Mouse (Mus musculus): ENCODE data around the gene Slc2a1. TPM values are rescaled to one million over a fixed set of nuclear protein-coding genes. Genes with fewer than 3 reads are reported as not detected.

The Slc2a1 gene
- polyA plus RNA-seq (2014; fragmentation: Nextera tagmentation; extraction: Ambion mirVana): 53.6 and 74.1 TPM in 2 replicates

- Histone ChIP-seq H3K36me3 (ENCODE audit: control insufficient read depth, insufficient read depth, low read length) (peaks cover 17% of the 10 kb centered on the region; the same call in 1 of the 2 replicates), H3K9ac (ENCODE audit: low read depth, low read length) (peak within 1 kb of the TSS; percentile 76), H3K4me3 (ENCODE audit: low read length) (peak within 1 kb of the TSS; percentile 67), H3K27me3 (ENCODE audit: control insufficient read depth, insufficient read depth, low read length) (no peaks in the 10 kb centered on the region), H3K4me2 (replicated peaks; ENCODE audit: low read depth, low read length) (peak within 1 kb of the TSS; percentile 60), H3K9me3 (ENCODE audit: control insufficient read depth, low read length) (no peaks in the 10 kb centered on the region), H3K4me1 (ENCODE audit: control insufficient read depth, insufficient read depth, low read length) (peaks cover 32% of the 10 kb centered on the region), H3K27ac (ENCODE audit: low read depth, low read length) (peak within 1 kb of the TSS; percentile 96)
- WGBS: under 1% methylated on average over 87 of the region's 88 CpGs
- peak; percentile 98 for ATAC-seq (ENCODE audit: low FRiP score, low TSS enrichment)
Measured at GRCm38 (mm10) chr4:119108495-119109408, at the start of gene Slc2a1. Gene Slc2a1, plus strand, starts transcription at chr4:119108711.

DNA sequence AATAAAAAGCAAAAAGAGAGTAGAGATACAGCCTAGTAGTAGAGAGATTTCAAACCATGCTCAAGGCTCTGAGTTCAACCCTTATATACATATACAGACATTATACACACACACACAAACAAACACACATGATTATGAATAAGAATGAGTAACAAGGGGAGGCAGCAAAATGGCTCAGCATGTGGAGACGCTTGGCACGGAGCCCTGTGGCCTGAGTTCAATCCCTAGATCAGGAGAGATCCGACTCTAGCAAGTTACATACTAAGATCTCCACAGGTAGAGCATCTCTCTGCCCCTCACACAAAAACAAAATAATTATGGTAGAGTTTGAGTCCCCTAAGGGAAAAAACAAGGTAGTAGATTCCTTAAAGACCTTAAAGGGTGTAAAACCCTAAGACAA lies 41.7 kb upstream of the Slc2a1 start:
- Histone ChIP-seq H3K4me1 (ENCODE audit: control insufficient read depth, insufficient read depth, low read length) (peaks cover 5% of the 10 kb centered on the region), H3K4me2 (replicated peaks; ENCODE audit: low read depth, low read length) (no peak overlapping the region), H3K4me3 (ENCODE audit: low read length) (no peak overlapping the region), H3K27me3 (ENCODE audit: control insufficient read depth, insufficient read depth, low read length) (peaks cover 4% of the 10 kb centered on the region; the same call in 1 of the 2 replicates), H3K27ac (ENCODE audit: low read depth, low read length) (no peak overlapping the region), H3K9me3 (ENCODE audit: control insufficient read depth, low read length) (no peaks in the 10 kb centered on the region), H3K9ac (ENCODE audit: low read depth, low read length) (no peak overlapping the region), H3K36me3 (ENCODE audit: control insufficient read depth, insufficient read depth, low read length) (no peaks in the 10 kb centered on the region)
- WGBS: 87% methylated on average over 3 of the region's 3 CpGs
- ATAC-seq (ENCODE audit: low FRiP score, low TSS enrichment): no peak

DNA sequence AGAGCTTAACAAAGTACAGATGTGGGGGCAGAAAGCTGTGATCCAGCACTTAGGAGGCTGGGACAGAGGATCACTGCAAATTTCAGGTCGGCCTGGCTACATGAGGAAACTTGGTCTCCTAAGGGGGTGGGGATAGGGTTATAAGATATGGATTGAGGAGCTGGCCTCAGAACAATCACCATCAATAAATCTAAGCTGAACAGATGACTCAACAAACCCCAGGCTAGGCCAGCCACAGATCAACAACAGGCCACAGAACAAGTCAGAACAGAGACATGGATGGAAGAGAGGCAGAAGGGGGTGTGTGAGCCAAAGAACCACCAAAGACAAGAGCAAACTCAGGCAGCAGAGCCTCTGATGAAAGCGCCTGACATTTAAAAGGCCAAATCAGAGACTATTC lies 41.3 kb upstream of the Slc2a1 start:
- Histone ChIP-seq H3K9ac (ENCODE audit: low read depth, low read length) (no peak overlapping the region), H3K27me3 (ENCODE audit: control insufficient read depth, insufficient read depth, low read length) (peaks cover 7% of the 10 kb centered on the region; the same call in 1 of the 2 replicates), H3K36me3 (ENCODE audit: control insufficient read depth, insufficient read depth, low read length) (no peaks in the 10 kb centered on the region), H3K9me3 (ENCODE audit: control insufficient read depth, low read length) (no peaks in the 10 kb centered on the region), H3K4me1 (ENCODE audit: control insufficient read depth, insufficient read depth, low read length) (peaks cover 9% of the 10 kb centered on the region), H3K4me3 (ENCODE audit: low read length) (no peak overlapping the region), H3K4me2 (replicated peaks; ENCODE audit: low read depth, low read length) (no peak overlapping the region), H3K27ac (ENCODE audit: low read depth, low read length) (no peak overlapping the region)
- 79% methylated on average over 2 of the region's 2 CpGs for WGBS
- no peak for ATAC-seq (ENCODE audit: low FRiP score, low TSS enrichment)

DNA sequence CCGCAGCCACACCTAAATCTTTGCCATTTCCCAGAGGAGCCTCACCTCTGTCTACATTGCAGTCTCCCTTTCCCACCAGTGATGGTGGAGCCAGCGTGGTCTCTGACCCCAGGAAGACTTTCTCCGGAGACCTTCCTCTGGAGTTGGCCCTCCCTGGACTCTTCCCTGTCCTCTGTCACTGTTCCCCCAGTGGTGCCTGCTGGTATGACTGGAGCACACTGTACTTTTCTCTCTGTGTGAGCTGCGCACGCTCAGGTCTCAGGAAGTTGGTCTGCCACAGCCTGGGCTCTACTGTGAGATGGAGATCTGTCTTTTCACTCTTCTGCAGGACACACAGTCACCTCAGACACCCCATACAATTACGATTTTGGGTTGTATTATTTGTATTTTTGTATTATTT lies 39.6 kb upstream of the Slc2a1 start:
- no peak overlapping the region for H3K27ac ChIP-seq (ENCODE audit: low read depth, low read length)
- H3K4me1 ChIP-seq (ENCODE audit: control insufficient read depth, insufficient read depth, low read length): peaks cover 18% of the 10 kb centered on the region
- WGBS: 75% methylated on average over 6 of the region's 6 CpGs
- no peak overlapping the region for H3K9ac ChIP-seq (ENCODE audit: low read depth, low read length)
- H3K4me3 ChIP-seq (ENCODE audit: low read length): no peak overlapping the region
- H3K27me3 ChIP-seq (ENCODE audit: control insufficient read depth, insufficient read depth, low read length): peaks cover 14% of the 10 kb centered on the region; the same call in 1 of the 2 replicates
- H3K9me3 ChIP-seq (ENCODE audit: control insufficient read depth, low read length): no peaks in the 10 kb centered on the region
- no peaks in the 10 kb centered on the region for H3K36me3 ChIP-seq (ENCODE audit: control insufficient read depth, insufficient read depth, low read length)
- ATAC-seq (ENCODE audit: low FRiP score, low TSS enrichment): no peak
- H3K4me2 ChIP-seq (replicated peaks; ENCODE audit: low read depth, low read length): no peak overlapping the region

GRCm38 (mm10) chr4:119070181-119070580 lies 38.3 kb upstream of the Slc2a1 start:
- 82% methylated on average over 1 of the region's 1 CpGs for WGBS
- H3K9me3 ChIP-seq (ENCODE audit: control insufficient read depth, low read length): no peaks in the 10 kb centered on the region
- H3K4me3 ChIP-seq (ENCODE audit: low read length): no peak overlapping the region

GRCm38 (mm10) chr4:119070959-119071647 lies 37.4 kb upstream of the Slc2a1 start:
- WGBS: 29% methylated on average over 16 of the region's 16 CpGs
- H3K9me3 ChIP-seq (ENCODE audit: control insufficient read depth, low read length): no peaks in the 10 kb centered on the region
- H3K27me3 ChIP-seq (ENCODE audit: control insufficient read depth, insufficient read depth, low read length): peaks cover 14% of the 10 kb centered on the region; the same call in 1 of the 2 replicates
- H3K36me3 ChIP-seq (ENCODE audit: control insufficient read depth, insufficient read depth, low read length): no peaks in the 10 kb centered on the region
- no peak overlapping the region for H3K4me3 ChIP-seq (ENCODE audit: low read length)
- H3K4me1 ChIP-seq (ENCODE audit: control insufficient read depth, insufficient read depth, low read length): peaks cover 18% of the 10 kb centered on the region
- no peak overlapping the region; the same call in 1 of the 2 replicates for H3K4me2 ChIP-seq (replicated peaks; ENCODE audit: low read depth, low read length)
- no peak overlapping the region for H3K9ac ChIP-seq (ENCODE audit: low read depth, low read length)
- no peak for ATAC-seq (ENCODE audit: low FRiP score, low TSS enrichment)
- H3K27ac ChIP-seq (ENCODE audit: low read depth, low read length): no peak overlapping the region

More at GRCm38 (mm10) chr4:119070181-119070580, 38.3 kb upstream of the Slc2a1 start:
- no peak overlapping the region for H3K4me2 ChIP-seq (replicated peaks; ENCODE audit: low read depth, low read length)
- peaks cover 14% of the 10 kb centered on the region; the same call in 1 of the 2 replicates for H3K27me3 ChIP-seq (ENCODE audit: control insufficient read depth, insufficient read depth, low read length)
- no peaks in the 10 kb centered on the region for H3K36me3 ChIP-seq (ENCODE audit: control insufficient read depth, insufficient read depth, low read length)
- peaks cover 18% of the 10 kb centered on the region for H3K4me1 ChIP-seq (ENCODE audit: control insufficient read depth, insufficient read depth, low read length)
- no peak overlapping the region for H3K27ac ChIP-seq (ENCODE audit: low read depth, low read length)
- H3K9ac ChIP-seq (ENCODE audit: low read depth, low read length): no peak overlapping the region
- ATAC-seq (ENCODE audit: low FRiP score, low TSS enrichment): no peak

DNA sequence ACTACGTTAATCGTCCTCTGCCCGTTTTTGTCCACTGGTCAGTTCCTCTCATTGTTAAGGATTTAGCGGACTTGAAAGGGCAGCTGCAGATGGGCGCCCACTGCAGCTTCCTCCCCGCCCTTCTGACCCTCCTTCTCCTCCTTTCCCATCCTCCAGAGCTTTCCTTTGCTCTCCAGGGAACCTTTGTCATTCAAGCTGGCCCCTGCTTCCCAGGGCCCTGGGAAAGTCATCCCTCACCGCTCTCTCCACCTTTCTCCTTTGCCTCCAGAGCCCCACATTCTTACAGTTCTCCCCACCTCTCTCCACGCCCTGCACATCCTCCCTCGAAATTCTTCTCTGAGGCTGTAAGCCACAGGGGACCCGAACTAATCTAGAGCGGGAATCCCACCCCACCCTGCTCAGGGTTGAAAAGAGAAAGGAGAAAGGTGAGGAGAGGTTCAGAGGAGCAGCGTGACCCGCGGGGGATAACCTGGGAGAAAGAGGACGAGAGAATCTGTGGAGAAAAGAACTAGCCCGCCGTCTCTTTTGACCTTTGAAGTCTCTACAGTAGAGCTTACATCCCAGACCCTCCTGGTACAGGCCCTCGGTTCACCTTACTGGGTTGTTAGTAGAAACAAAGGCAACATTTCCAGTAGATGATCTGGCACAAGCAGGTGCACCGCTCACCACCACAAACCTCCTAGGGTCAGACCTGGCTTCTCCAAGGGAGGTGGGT lies 36.7 kb upstream of the Slc2a1 start:
- Histone ChIP-seq H3K9ac (ENCODE audit: low read depth, low read length) (no peak overlapping the region; the same call in 1 of the 2 replicates), H3K4me1 (ENCODE audit: control insufficient read depth, insufficient read depth, low read length) (peaks cover 18% of the 10 kb centered on the region), H3K27ac (ENCODE audit: low read depth, low read length) (no peak overlapping the region), H3K4me2 (replicated peaks; ENCODE audit: low read depth, low read length) (no peak overlapping the region; the same call in 1 of the 2 replicates), H3K4me3 (ENCODE audit: low read length) (no peak overlapping the region), H3K9me3 (ENCODE audit: control insufficient read depth, low read length) (no peaks in the 10 kb centered on the region), H3K36me3 (ENCODE audit: control insufficient read depth, insufficient read depth, low read length) (no peaks in the 10 kb centered on the region), H3K27me3 (ENCODE audit: control insufficient read depth, insufficient read depth, low read length) (peaks cover 14% of the 10 kb centered on the region; the same call in 1 of the 2 replicates)
- no peak for ATAC-seq (ENCODE audit: low FRiP score, low TSS enrichment)
- WGBS: 9% methylated on average over 19 of the region's 19 CpGs

DNA sequence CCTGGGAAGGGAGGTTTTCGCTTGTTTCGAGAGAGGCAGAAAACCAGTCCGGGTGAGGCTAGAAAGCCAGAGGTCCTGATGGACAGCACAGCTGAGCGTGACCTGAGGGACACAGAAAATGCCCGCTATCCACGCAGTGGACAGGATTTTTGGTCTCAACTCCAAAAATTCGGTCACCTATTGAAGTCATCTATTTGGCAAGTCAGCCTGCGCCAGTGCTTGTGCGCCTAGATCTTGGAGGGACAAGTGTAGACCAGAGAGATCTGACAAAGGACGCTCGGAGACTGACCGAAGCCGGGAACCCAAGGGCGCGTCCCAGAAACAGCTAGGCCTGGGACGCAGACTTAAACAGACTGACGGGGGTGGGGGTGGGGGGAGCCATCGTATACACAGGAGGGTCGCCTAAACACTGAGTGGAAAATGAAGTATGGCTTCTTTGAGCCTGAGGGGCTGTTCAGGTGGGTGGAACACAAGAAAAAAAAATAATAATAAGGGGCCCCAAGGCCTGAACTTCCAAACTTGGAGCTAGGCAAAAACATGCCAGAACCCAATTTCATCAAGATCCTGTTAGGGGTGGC lies 36.1 kb upstream of the Slc2a1 start:
- Histone ChIP-seq H3K4me2 (replicated peaks; ENCODE audit: low read depth, low read length) (peak overlapping the region; percentile 38), H3K9me3 (ENCODE audit: control insufficient read depth, low read length) (no peaks in the 10 kb centered on the region), H3K27ac (ENCODE audit: low read depth, low read length) (peak overlapping the region; percentile 65; the same call in 1 of the 2 replicates), H3K36me3 (ENCODE audit: control insufficient read depth, insufficient read depth, low read length) (no peaks in the 10 kb centered on the region), H3K27me3 (ENCODE audit: control insufficient read depth, insufficient read depth, low read length) (peaks cover 14% of the 10 kb centered on the region; the same call in 1 of the 2 replicates), H3K4me1 (ENCODE audit: control insufficient read depth, insufficient read depth, low read length) (peaks cover 18% of the 10 kb centered on the region), H3K9ac (ENCODE audit: low read depth, low read length) (peak overlapping the region; percentile 31), H3K4me3 (ENCODE audit: low read length) (peak overlapping the region; percentile 14)
- peak; percentile 13; the same call in 1 of the 2 replicates for ATAC-seq (ENCODE audit: low FRiP score, low TSS enrichment)
- WGBS: 24% methylated on average over 19 of the region's 19 CpGs

Data from kidney, embryonic 14.5 days (tissue).